Mouse (Mus musculus) telencephalon, adult 2 months (tissue): ENCODE data around the gene Olfr391-ps.

Experiments used
- DNase-seq: peaks from one replicate; pipeline ENCODE4 v3.0.0-alpha.2; 2011; ENCODE audit warnings: low read depth, low spot score

The Olfr391-ps gene

DNA sequence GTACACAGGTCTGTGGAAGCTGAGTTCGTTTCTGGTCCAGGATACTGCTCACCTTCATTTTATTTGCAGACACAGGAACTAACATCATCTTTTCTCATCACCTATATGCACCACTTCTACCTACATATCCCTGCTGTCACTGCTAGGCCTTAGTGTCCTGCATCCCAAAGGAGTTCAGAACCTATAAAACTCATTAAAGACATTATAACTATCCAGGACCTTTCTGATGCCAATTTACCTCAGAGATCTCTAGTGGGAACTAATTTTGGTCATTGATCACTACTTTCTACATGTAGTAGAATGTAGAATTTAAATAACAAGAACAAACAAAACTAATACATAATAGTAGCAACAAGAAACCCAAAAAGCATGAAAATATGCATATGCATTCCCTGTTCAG, at the start of gene Olfr391-ps:
Olfr391-ps (minus strand) TSS at position 101 of the 400 bp plus-strand sequence.
- DNase-seq, result no peak

- no peak for DNase-seq
Measured at GRCm38 (mm10) chr11:73851354-73851753, 48.5 kb upstream of the Olfr391-ps start, which contains the start of gene Olfr393. Gene Olfr393 (minus strand): TSS chr11:73851454.

DNA sequence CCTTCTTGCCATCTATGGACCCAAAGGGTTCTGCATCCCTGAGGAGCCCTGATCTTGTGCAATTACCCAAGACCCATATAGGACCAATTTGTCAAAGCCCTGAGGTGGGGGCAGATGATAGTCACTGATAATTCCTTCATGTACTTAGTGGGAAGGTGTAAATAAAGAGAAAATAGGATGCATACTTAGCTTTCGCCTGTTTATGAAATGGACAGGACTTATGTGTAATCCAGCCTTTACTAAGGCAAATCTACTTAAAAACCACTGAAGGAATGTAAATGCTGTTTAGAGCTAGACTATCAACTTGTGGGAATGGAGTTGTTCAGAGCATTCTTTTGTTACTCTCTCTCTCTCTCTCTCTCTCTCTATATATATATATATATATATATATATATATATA, 14.1 kb upstream of the Olfr391-ps start, which contains the start of gene Olfr392:
Olfr392 (minus strand) TSS at position 101 of the 400 bp plus-strand sequence.
- no peak for DNase-seq

DNA sequence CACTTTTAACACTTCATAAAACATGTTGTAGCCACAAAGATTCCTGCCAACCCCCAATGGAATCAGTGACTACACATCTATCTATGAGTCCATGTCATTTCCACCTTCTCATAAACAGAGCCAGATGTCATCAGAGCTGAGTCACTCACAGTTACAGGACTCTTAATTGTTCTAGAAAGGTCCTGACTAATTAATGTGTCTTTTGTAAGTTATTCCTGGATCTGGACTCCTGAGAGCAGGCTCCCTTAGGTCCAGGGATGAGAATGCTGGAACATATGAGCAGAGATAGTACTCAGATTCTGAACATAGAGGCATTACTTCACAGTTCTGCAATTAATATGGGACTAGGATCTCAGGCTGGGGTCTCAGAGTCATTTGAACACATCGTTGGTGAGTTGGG, 20.2 kb downstream of the Olfr391-ps start, which contains the start of gene Olfr390:
Olfr390 (plus strand) TSS at position 301 of the 400 bp plus-strand sequence.
- DNase-seq, result no peak

GRCm38 (mm10) chr11:73780613-73781012, 22.2 kb downstream of the Olfr391-ps start, which contains the start of gene Olfr389:
Gene Olfr389 (minus strand): TSS chr11:73780713.
- DNase-seq, result no peak

- no peak for DNase-seq
Measured at GRCm38 (mm10) chr11:73759115-73759514, 43.7 kb downstream of the Olfr391-ps start.
